Mouse (Mus musculus) cerebellum, adult 18-20 months (tissue): ENCODE data around the gene Calcrl.
A peak's percentile ranks its signal among the peaks of the same experiment; 100 is the strongest.
"Not testable (repeated sequence)": the region's sequence is repeated elsewhere in the genome, so short reads cannot be mapped to it uniquely, and the experiment has no call there.

Experiments
- DNase-seq, 2 experiments: peaks; one replicate each; pipeline ENCODE4 v3.0.0; 2021

Calcrl gene

DNA sequence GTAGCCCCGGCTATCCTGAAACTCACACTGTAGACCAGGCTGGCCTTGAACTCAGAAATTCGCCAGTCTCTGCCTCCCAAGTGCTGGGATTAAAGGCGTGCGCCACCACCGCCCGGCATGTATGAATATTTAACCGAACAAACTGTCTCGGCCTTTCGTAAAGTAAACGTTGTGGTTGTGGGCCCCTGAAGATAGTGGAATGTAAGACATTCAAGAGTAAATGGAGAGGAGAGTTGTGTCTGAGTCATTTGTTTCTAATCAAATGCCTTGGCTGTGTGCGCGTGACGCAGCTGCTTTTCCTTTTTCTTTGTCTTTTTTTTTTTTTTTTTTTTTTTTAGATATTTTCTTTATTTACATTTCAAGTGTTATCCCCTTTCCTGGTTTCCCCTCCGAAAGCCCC is 36.7 kb downstream of the Calcrl start:
- not testable (repeated sequence) for DNase-seq

GRCm38 (mm10) chr2:84388023-84388416 is 37.2 kb downstream of the Calcrl start:
- DNase-seq: no peak

DNA sequence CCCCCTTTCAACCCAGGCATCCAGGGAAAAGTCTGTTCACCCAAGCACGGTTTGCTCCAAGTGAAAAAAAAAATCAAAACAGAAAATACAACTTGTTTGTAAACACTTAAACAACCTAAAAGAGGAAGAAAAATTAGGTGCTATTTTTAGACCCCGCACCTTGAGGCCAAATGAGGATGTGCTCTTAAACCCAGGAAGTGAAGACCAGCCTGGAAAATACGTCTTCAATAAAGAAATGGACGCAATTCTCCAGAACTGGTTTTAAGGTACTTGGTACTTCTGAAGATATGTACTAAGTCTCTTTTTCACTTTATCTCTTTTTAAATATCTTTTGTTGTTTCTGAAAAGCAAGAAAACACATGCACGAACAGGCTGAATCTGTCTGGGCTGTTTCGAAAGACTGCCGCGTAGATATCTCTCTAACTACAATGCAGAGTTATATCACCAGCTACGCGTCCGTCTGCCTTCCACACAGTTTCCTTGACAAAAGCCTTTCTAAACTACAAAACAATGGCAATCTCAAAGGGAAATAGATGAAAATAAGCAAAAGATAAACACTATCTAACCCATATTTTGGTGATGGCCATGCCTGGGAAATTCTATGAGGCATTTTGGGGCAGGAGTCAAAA is 37.7 kb downstream of the Calcrl start:
- DNase-seq: no peak

- no peak for DNase-seq
Measured at GRCm38 (mm10) chr2:84386563-84387393, 38.4 kb downstream of the Calcrl start.

GRCm38 (mm10) chr2:84384911-84385693 is 40.1 kb downstream of the Calcrl start:
- DNase-seq: no peak

GRCm38 (mm10) chr2:84383828-84384227 is 41.4 kb downstream of the Calcrl start:
- no peak for DNase-seq

GRCm38 (mm10) chr2:84382556-84382955 is 42.7 kb downstream of the Calcrl start:
- DNase-seq: no peak

DNA sequence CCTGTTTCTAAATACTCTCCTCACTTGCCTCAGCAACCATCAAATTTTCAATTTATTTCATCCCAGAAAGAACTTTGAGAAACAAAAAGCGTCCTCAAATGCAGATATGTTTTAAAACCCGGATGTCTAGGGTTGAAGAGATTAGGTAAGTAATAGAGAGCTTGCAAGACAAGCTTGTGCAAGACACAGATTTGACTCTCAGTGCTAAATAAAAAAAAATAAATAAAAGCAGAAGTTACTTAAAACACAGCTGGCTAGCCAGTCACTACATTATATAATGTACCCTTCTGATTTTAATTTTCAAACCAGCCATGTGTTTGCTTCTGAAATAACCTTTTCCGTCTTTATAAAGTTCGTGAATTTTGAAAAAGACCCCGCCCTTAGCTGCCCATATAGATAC is 43.2 kb downstream of the Calcrl start:
- DNase-seq: no peak

DNA sequence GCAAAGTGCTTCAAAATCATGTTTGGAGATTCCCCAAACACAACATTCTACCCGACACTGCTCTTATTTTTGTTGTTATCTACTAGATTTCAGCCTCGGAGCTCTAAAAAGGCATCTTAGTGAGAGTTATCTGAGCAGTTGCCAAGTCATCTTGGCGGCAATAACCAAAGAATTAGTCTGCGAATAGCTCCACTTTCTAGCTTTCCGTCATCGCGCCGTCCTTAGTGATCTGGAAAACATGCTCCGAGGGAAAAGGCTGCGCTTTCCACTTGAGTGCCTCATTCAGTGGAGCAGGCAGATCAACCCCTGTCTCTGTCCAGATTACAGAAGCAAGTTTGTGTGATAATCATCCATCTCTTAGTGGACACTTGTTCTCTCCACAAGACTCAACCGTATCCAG is 44.4 kb downstream of the Calcrl start:
- DNase-seq: peak in 1 of 2 experiments; percentile 2

DNA sequence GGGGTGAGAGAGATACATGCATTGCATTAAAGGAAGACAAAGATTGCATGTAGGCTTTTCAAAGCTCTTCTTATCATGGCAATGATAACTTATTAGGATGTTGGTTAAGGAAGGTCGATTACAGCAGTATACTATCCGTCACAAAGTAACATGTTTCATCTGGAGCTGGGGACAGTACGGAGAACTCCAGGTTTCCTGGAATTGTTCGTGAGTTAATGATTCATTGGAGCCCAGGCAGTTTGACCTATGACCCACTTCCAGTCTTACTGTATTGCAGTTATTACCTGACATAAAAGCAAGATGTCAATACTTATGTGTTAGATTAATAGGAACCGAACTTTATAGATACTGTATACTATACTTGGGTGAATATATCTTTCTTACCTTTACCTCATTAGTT is 46.5 kb downstream of the Calcrl start:
- DNase-seq: no peak

GRCm38 (mm10) chr2:84369256-84369655 is 56.0 kb downstream of the Calcrl start:
- DNase-seq: no peak

- no peak for DNase-seq
Measured at GRCm38 (mm10) chr2:84366742-84367141, 58.5 kb downstream of the Calcrl start.

- no peak for DNase-seq
Measured at GRCm38 (mm10) chr2:84365266-84365665, 59.9 kb downstream of the Calcrl start.

GRCm38 (mm10) chr2:84362779-84363719 is 62.2 kb downstream of the Calcrl start:
- DNase-seq: no peak

DNA sequence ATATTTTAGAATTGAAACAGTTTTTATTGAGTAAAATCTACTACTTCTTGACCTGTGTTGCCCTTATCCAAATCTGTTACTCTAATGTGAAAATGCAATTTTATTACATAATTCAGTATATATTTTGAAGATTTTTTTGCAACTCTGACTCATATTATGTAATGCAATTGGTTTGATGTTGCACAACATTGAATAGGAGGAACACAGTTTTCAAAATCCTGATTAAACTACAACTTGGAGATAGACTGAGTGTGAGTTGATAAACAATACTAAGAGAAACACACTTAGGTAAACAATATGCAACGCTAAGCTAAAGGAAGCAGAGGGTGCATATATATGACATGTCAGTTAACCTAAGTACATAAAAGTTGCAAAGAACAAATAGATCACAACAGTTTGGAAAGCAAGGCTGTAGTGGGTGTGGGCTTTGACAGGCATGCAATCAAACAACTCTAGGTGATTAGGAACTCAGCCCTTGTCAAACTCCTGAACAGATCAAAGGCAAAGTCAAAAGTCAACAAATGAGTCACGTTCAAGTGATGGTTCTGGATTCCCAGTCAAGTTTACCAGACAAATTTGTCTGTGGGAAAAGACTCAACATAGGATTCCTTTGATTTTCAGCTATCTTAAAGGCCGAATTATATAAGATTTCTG is 66.4 kb downstream of the Calcrl start:
- DNase-seq: no peak

- no peak for DNase-seq
Measured at GRCm38 (mm10) chr2:84355281-84355680, 69.9 kb downstream of the Calcrl start.

GRCm38 (mm10) chr2:84347376-84347775 is 77.8 kb downstream of the Calcrl start:
- no peak for DNase-seq

- DNase-seq: no peak
Measured at GRCm38 (mm10) chr2:84343756-84344155, 81.5 kb downstream of the Calcrl start.

GRCm38 (mm10) chr2:84337774-84338450 is 87.3 kb downstream of the Calcrl start:
- DNase-seq: no peak

GRCm38 (mm10) chr2:84336331-84336730 is 88.9 kb downstream of the Calcrl start:
- no peak for DNase-seq

- DNase-seq: no peak
Measured at GRCm38 (mm10) chr2:84316185-84316805, 108.9 kb downstream of the Calcrl start.
